Mouse (Mus musculus): ENCODE results near the gene Cnst.
A peak's percentile ranks its signal among the peaks of the same experiment; 100 is the strongest.
"Not testable (repeated sequence)": the region's sequence is repeated elsewhere in the genome, so short reads cannot be mapped to it uniquely, and the experiment has no call there.

Gene Cnst

GRCm38 (mm10) chr1:179648678-179649077, 102.5 kb downstream of the Cnst start:
- not testable (repeated sequence) for DNase-seq

DNA sequence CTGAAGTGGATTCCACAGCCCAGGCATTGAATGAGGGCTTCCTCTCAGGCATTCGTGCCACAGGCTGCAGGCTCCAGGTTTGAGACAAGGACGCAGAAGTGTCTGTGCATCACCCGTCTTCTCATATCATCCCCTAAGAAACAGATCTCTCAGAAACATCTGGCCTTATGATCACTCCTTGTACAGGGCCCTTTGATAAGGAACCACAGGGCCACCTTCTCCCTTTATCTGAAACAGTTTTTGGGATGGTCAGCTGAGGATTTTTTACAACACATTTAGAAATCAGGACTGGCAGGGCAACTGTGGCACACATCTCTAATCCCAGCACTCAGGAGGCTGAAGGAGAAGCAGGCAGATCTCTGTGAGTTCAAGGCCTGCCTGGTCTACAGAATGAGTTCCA, 103.2 kb downstream of the Cnst start:
- no peak for DNase-seq

GRCm38 (mm10) chr1:179650284-179650683, 104.1 kb downstream of the Cnst start:
- no peak for DNase-seq

GRCm38 (mm10) chr1:179651224-179651623, 105.1 kb downstream of the Cnst start:
- no peak for DNase-seq

GRCm38 (mm10) chr1:179663065-179663464, 116.9 kb downstream of the Cnst start:
- DNase-seq = no peak

- DNase-seq = no peak
Observed at GRCm38 (mm10) chr1:179664309-179664930, 118.2 kb downstream of the Cnst start.

GRCm38 (mm10) chr1:179666971-179667370, 120.8 kb downstream of the Cnst start:
- DNase-seq = no peak

GRCm38 (mm10) chr1:179667450-179667849, 121.3 kb downstream of the Cnst start:
- DNase-seq = no peak

- peak; percentile 80 for DNase-seq
Observed at GRCm38 (mm10) chr1:179668013-179668805, 122.0 kb downstream of the Cnst start, which contains the start of gene Sccpdh. TSS of gene Sccpdh (plus strand) at chr1:179668210.

DNA sequence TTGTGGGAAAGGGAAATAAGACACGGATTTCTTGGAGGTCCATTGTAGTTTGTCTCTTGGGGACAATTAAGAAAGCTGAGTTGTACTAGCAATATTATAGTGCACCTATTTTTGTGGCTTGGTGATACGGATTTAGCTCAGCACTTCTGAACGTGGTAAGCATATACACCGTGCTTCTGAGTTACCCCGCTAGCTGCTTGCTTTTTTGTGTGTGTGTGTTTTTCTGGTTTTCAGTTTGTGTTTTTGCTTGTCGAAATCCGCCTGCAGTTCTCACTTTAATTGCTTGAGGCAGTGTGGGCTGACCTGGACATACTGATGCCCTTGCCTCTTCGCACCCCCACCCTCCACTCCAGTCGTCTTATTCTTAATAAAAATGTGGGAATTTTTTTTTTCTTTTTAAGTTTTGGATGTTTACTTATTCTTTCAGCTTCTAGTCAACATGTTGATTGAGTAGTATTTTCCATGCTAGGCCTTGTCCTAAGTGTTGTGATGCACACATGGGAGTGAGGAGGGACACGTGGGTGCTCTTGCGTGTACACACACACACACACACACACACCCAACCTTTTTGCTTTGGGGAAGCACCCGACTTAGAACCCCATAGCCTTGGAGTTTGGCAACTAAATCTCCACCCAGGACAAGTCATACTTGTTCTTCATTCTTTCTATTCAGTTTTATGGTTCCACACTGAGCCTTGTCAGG, 122.8 kb downstream of the Cnst start:
- DNase-seq = no peak

DNA sequence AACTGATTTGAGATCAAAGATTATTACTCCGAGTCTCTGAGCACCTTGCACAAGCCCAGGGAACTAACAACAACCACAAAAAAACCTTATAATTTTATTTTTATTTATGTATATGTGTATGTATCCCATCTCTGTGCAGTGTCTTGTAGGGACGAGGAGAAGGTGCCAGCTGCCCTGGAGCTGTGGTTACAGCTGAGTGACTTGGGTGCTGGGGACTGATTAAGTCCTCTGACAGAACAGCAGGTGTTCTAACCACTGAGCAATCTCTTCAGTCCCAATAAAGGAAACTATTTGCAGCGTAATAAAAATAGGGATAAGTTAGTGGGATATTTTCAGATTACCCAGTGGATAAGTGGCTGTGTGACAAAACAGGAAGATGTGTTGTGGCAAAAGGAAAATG, 128.2 kb downstream of the Cnst start:
- no peak for DNase-seq

- no peak for DNase-seq
Observed at GRCm38 (mm10) chr1:179677031-179677430, 130.9 kb downstream of the Cnst start.

Data from thymus, postnatal 25 days (tissue).